Mouse (Mus musculus) left cerebral cortex, adult 18-20 months (tissue): ENCODE data around the gene Cib2. TPM values are rescaled to one million over a fixed set of nuclear protein-coding genes. Genes with fewer than 3 reads are reported as not detected.

Experiments
- DNase-seq, 2 experiments: peaks; one replicate each; pipeline ENCODE4 v3.0.0; 2021 to 2022; ENCODE audit warnings: low spot score in 2 of 2, mixed read lengths in 1 of 2
- total RNA-seq, 2 experiments: library from RNA; stranded (reverse); gene quantifications; 2 replicates each; pipeline ENCODE4 v1.2.3; 2021

The Cib2 gene
- total RNA-seq, 2 experiments from 2014 or later, result 28.1 to 28.4 TPM

DNA sequence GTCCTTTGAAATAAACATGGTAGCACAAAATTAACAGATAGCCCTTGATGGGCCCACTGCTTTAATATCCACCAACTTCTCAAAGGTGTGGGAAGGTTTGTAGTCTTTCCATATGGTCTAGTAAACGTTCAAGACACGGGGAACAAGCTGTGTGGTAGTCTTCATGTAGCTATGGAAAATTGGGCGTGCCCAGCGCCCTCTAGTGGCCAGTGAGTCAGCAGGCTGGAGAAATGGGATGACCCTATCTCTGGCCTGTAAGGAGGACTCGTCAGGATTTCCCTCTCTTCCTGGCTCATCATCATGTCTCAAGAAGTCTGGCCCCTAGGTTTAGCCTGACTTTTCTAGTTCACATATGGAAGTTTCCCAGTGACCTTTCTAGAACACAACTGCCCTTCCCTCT, 12.5 kb downstream of the Cib2 start:
- DNase-seq, result peak; percentile 66 to 77

DNA sequence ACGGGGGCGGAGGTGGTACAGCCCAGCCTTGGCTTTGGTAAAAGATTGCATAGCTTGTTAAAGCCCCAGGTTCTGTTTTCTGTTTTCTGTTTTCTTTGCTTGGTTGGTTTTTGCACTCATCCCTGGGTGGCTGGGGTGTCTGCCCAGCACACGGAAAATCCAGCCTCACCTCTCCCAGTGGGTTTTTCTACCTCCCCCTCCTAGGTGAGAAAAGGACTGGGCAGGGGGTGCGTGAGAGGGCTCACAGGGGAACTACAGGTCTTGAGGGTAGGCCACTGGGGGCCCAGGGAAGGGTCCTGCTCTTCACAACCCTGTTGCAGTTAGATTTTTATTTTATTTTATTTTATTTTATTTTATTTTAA, 15.1 kb downstream of the Cib2 start:
- DNase-seq, result no peak

DNA sequence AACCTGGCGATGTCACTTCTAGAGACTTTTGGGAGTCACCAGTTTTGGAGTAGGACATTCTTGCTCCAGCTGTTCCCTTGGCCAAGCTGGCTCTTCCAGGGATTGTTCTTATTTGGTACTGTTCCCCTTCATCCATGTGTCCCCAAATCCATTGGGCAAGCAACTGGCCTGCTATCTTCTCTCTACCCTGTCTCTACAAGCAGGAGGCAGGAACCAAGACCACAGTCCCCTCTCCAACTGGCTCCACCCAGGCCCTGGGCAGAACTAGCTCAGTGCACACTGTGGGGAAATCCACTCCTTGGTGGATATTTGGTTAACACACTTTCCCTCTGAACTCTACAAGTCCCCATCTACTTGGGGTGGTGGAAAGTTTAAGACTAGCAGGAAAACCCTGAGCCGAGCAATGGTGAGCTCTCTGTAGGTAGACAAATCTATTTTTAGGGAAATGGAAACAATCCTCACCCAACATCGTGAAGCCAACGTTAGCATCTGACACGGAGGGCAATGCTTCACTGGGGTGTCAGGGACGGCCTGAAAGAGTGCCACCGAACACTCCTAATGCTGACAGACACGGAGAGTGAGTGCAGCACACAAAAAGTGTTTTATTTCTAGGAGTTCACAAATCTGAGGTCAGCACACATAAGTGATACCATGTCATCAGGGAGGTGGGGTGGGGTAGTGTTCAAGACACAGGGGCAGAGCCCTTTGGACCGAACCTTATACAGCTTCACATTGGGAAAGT, 15.6 kb downstream of the Cib2 start:
- DNase-seq, result no peak

DNA sequence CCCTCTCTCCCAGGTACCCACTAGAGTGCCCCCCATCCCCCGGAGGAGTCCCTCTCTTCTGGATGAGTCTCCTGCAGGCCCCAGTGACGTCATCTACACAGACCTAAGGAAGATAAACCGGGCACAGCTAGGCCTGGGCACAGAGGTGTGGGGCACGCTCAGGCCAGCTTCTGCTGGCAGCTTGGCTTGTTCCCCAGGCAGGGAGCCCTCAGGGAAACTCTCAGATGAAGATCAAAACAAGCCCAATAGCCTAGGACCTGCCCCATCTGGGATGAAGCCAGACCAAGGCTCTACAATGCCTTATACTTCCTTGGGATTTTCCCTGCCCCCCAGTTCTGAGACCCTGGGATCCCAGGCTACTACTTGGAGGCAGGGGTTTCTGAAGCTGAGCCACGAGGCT, 19.2 kb downstream of the Cib2 start:
- DNase-seq, result no peak

DNA sequence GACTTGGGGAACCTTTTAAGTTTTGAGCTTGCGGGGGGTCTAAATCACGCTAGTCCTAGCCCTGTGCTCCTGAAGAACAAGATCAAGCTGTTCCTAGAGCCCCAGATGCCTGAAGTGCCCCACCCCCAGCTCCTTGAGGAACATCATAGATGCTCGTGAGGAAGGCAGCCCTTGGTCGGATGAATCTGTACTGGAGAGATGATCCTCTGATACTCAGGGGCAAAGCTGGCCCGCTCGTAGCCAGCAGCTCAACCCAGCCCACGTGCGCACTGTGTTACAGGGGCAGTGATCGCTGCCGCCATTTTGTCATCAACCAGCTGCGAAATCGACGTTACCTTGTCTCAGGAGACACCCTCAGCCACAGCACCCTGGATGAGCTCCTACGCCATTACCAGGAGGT, 21.3 kb downstream of the Cib2 start, which contains the start of gene Sh2d7:
Gene Sh2d7 (plus strand): TSS at position 301 of the 400 bp plus-strand sequence.
- DNase-seq, result no peak

DNA sequence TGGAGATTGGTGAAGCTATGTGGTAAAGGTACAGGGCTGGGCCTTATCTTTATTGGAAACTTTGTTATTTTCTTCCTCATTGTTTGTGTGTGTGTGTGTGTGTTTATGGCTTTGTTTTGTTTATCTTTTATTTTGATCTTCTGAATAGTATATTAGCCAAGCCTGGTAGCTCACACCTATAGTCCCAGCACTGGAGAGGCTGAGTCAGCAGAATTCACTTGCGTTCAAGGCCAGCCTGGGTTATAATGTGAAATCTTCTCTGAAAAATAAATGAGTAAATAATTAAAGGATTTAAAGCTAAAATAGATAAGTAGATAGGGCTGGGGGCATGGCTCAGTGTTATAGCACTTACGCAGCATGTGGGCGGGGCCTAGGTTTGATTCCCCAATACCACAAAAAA, 21.8 kb downstream of the Cib2 start:
- DNase-seq, result no peak

DNA sequence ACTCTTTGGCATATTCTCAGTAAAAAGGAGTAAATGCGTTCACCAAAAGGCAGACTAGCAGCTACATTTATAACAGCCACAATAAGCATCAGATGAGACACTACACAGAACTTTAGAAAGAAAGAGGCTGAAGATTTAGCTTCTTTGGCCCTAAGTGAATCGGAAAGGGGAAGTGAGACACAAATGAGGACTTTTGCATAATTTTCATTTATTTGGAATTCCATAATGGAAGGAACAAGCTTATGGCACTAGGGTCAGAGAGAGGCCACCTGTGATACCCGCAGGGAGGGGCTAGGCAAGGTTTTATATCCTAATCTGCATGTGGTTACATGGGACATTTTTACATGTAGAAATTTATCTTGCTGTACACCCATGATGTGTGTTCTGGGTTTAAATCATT, 22.5 kb downstream of the Cib2 start:
- DNase-seq, result no peak

DNA sequence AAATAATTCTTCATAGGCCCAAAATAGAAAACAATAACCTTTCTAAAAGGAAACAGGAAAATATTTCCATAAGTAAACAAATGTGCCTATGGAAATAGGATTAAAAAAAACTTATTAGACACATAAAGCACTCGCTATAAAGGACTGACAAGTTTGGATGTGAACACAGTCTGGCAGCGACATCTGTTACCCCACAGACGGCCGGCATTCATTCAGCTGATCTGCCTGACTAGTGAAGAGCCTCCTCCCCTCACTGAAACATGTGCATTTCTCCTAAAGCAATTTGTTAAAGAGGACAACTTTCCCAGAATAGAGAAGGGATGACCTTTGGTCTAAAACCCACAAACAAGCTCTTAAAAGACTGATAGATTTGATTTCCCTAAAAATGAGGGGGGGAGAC, 23.0 kb downstream of the Cib2 start:
- DNase-seq, result peak in 1 of 2 experiments; percentile 31

DNA sequence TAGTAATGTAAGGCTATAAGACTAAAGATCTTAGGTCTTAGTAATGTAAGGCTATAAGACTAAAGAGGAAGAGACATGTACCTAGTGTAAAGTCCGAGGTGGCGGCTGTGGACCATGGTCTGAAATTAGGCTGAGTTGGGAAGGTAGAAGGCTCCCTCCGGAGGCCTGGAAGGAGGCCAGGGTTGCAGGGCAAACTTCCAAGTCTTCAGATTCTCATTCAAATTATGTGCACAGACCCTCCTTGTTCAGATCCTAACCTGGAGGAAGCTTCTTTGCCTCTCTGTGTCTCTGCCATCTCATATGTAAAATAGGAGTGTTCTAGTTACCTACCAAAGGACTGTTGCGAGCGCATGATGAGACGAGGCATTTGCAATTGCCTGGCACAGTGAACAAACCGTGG, 23.8 kb downstream of the Cib2 start:
- DNase-seq, result no peak

DNA sequence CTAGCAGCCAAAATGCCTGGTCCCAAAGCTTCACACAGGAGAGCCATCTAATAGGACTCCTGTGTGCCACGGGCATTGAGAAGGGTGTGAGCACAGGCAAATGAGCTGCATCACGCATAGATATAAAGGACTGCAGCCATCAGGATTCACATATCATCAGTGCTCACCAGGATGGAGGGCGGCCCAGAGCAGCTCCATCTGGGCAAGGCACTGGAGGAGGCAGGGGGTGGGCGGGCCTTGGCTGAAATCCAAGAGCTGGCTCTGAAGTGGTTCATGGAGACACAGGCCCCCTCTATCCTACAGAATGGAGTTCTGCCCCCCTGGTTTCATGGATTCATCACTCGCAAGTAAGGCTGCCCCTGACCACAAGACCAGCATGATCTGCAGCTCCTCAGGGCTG, 26.0 kb downstream of the Cib2 start:
- DNase-seq, result peak; percentile 79 to 80

DNA sequence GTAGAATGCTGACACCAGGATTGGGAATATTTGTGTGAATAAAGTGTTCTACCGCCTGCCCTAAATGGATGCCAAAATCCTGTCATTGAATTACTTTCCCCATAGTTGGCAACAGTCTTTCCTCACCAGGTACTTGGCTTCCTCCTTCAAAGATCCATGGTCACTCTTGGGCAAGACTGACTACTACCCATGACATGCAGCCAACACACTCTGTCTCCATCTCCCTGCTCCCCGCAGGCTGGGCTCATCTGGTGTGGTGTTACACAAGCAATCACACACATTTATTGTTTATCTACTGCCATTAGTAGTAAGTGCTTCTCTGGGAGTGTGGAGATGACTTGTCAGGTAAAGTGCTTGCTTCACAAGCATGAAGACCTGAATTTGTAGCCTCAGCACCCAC, 27.1 kb downstream of the Cib2 start:
- no peak for DNase-seq

DNA sequence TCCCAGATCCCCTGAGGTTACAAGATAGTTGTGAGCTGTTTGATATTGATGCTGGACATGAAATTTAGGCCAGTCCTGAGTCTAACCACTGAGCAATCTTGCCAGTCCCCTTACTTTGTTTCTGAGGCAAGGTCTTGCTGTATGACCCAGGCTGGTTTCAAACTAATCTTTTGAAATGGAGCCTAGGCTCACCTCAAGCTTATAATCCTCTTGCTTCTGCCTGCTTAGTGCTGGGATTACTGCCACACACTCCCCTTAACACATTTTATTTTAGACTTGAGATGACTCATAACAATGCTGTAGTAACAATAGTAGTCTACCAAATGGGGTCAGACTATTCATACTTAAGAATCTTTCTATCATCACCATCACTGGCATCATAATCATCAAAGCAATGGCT, 28.6 kb downstream of the Cib2 start:
- DNase-seq, result no peak

DNA sequence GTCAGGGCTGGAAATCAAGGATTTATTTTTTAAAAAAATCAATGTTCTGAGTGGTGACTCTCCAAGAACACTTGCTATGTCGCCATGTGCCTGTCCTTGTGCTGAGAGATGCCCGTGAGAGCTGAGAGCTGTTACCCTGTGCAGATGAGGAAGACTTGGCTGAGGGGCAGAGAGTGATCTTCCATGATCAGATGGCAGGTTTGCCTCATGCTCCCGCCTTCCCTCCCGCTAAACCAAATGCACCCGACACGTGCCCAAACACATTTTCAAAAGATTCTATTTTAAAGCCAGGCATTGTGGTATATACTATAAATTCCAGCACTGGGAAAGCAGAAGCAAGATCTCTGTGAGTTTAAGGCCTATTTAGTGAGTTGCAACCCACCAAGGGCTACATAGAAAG, 29.2 kb downstream of the Cib2 start:
- no peak for DNase-seq

DNA sequence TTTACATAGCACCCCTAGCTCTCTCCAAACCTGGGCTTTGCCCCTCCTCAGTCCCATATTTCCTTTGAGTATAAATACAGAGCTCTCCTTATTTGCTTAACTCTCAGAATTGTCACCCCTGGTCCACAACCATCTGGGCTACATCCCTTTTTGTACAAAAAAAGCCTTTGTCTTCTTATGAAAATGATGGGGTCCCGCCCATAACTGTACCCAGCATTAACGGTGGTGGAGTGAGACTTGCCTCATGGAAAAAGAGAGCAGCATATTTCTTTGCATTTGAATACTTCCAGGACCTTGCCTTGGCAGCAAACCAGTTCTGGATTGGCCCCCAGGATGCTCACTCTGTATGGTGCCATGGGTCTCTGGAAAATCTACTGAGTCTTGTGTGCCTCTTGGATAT, 30.1 kb downstream of the Cib2 start:
- no peak for DNase-seq

DNA sequence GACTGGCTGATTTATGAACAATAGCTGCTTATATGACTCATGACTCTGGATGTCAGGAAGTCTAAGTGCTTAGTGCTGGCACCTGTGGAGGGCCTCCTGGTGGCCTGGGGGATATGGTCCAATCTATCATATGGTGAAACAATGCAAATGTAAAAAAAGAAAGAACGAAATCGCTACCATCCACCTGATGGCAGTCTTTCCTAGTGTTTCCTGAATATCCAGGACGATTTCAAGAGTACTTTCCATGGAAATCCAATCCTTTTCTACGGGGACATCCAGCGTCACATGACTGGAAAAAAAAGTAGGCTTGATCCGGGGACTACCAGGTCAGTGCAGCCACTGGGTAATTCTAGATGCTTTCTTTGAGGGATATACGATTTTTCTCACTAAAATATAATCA, 32.3 kb downstream of the Cib2 start:
- no peak for DNase-seq

DNA sequence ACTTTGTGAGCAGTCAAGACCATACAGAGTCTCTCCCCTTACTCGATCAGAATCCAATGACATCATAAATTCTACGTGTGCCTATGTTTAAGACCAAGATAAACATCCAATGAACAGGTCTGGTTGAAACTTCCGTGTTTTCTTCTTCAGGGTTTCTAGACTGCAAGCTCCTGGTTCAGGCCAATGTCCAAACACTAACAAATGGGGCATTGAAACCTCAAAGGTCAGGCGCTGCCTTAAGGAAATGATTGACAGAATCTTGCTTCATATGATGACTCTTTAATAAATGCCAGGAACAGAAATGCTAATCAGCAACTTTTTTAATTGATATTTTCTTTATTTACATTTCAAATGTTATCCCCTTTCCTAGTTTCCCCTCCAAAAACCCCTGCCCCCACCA, 39.7 kb downstream of the Cib2 start:
- no peak for DNase-seq

DNA sequence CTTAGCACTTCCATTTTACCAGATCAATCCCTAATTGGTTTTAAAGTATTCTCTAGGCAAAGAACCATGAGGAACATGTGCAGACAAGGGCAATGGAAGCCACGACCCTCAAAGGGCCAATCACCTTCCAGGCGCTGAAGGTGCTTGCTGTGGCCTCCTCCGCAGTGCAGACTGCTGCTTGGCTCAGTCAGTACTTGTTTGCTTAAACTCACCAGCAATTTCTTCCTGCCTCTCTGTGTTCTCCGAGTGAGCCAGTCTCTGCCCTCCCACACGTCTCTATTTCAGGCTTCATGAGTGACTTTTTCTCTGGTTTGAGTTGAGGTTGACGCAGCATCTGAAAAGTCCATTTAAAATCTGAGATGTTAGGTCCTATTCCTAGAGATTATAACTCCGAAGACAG, 41.1 kb downstream of the Cib2 start:
- peak; percentile 59 to 70 for DNase-seq

DNA sequence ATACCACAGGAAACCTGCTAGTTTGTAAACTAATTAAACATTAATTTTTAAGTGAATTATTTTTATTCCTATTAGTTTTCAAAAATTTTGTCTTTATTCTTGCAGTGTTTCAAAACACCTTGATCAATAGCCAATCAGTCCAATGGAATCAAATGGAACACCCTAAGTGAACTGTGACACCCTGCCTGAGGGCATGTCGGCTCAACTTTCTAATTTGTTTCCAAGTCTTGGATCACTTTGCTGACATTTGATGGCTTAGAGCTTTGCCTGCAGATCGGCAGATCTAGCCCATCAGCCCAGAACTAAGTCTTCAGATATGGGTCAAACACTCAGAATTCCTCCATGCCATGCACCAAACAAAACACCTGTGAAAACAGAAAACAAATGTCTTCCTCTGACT, 44.0 kb downstream of the Cib2 start:
- no peak for DNase-seq

DNA sequence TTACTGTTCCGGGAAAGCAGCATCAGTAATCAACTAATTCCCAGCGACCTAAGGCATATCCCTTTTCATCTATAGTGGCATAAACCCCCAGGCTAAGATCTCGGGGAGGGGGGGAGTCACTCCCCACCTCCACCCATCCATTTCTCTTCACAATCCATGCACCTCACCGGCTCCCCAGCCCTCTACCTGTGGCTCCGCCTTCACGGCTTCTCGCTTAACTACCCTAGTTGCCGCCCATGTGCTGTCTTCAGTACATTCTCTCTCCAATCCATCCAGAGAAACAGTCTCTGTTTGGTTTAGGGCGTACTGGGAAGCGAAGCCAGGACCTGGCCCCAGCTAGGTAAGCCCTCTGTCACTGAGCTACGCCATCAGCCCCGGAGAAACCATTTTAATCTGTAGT, 57.1 kb downstream of the Cib2 start:
- DNase-seq, result no peak

DNA sequence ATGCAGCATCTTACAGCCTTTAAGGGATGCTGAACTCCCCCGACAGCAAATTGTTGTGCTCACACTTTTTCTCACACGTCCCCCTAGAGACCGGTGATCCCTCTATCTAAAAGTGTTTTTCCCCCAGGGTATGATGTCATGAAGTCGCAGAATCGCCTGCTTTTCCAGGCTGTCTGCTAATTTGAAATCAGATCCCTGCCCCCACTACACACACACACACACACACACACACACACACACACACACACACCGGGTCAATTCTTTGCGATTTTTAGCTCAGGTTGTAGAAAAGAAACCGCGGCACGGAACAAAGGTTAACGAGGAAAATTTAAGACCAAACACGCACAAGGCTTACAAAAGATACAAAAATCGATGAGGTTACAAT, 57.9 kb downstream of the Cib2 start:
- DNase-seq, result no peak

DNA sequence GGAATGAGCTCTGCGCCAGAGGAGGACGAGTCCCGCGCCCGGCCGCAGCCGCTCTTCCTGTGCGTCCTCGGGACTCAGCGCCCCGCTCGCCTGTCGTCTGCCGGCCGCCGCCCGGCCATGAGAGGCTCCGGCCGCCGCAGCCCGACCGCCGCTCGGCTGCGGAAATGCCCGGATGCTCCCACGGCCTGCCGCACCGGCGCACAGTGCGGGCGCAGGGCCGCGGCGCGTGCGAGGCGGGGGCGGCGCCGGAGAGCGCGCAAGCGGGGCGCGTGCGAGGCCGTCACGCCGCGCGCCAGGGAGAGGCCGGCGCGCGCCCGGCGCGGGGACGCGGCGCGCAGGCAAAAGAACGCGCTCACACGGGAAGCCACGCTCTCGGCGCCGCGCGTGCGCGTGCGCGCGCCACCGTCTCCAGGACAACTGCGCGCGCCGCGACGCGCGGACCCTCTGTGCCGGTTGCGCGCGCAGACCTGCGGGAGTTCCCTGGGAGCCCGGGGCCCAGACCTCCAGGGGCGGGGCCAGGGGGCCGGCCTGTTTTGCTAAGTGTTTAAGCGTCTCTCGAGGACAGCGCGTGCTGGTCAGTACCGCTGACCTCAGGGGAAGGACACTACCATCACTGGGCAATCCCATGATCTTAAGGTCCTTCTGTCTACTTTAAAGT, 58.4 kb downstream of the Cib2 start, which contains the start of gene Dmxl2:
Gene Dmxl2 (minus strand): TSS at position 174 of the 658 bp plus-strand sequence.
- peak; percentile 79 to 87 for DNase-seq

DNA sequence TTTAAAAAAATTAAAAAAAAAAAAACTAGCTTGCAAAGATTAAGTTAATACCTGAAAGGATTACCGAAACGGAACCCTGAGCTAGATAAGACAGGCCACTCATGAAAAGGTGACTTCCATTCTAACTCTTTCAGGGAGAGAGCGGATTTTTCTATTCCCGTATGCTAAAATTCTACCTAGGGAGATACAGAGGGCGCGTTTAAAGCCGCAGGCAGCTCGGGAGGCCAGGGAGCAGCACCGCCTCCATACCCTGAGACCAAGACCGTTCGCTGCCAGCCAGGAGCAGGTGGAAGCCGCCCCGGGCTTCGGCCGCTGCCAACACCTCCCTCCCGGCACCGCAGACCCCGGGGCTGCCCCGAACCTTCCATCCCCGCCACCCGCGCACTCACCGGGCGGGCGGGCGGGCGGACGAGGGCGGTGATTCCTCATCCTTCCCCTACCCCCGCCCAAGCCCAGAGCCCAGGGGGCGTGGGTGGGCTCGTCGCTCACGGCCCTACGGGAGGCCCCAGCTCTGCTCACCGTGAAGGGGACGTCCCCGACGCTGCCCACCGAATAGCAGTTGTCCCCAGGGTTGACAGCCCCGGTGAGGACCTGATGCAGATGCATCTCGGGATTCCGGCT, 59.1 kb downstream of the Cib2 start:
- peak; percentile 31 to 56 for DNase-seq

DNA sequence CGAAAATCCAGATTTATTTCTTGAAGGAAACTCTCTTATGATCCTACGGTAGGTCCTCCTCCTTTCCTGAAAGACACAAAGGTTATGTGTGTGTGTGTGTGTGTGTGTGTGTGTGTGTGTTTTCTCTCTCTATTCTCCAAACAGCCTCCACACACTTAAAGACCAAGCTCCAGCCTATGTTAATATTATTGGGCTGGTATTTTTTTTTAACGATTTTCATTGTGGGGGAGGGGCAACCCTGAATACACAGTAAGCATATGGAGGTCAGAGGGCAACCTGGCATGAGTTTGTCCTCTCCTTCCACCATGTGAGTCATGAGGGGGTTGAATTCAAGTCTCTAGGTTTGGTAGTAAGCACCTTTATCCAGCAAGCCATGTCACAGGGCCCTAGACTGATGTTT, 60.2 kb downstream of the Cib2 start:
- no peak for DNase-seq
